Mouse (Mus musculus) forebrain, postnatal 0 days (tissue): ENCODE data around the gene Auh. TPM values are rescaled to one million over a fixed set of nuclear protein-coding genes. Genes with fewer than 3 reads are reported as not detected.
A peak's percentile ranks its signal among the peaks of the same experiment; 100 is the strongest.

Experiments used
- ATAC-seq: fragments of 200-750 bp; cut with Nextera tagmentation; 2 replicates; pipeline ENCODE4 v1.8.0; 2017; ENCODE audit warnings: mild to moderate bottlenecking, moderate library complexity
- DNase-seq: peaks from one replicate; pipeline ENCODE4 v3.0.0-alpha.2; 2015
- H3K27ac ChIP-seq: fragments of 300-500 bp; sonication (generic); 2 replicates; pipeline ENCODE4 v1.5.1; 2014; ENCODE audit warnings: low read depth, mild to moderate bottlenecking, antibody characterized with exemption, low read length, moderate library complexity, mixed read lengths
- H3K27me3 ChIP-seq: fragments of 300-500 bp; sonication (generic); 2 replicates; pipeline ENCODE4 v1.6.1; 2014; ENCODE audit warnings: mild to moderate bottlenecking, low read length, mixed read lengths; ENCODE audit not compliant: insufficient read depth
- H3K36me3 ChIP-seq: fragments of 300-500 bp; sonication (generic); 2 replicates; pipeline ENCODE4 v1.6.1; 2014; ENCODE audit warnings: mild to moderate bottlenecking, moderate library complexity; ENCODE audit not compliant: insufficient read depth
- H3K4me1 ChIP-seq: fragments of 300-500 bp; sonication (generic); 2 replicates; pipeline ENCODE4 v1.6.1; 2014; ENCODE audit warnings: antibody characterized with exemption; ENCODE audit not compliant: insufficient read depth
- H3K4me2 ChIP-seq: fragments of 300-500 bp; sonication (generic); 2 replicates; pipeline ENCODE4 v1.6.1; 2014; ENCODE audit warnings: low read depth, mild to moderate bottlenecking, moderate library complexity
- H3K4me3 ChIP-seq: fragments of 300-500 bp; sonication (generic); 2 replicates; pipeline ENCODE4 v1.5.1; 2014; ENCODE audit warnings: low read depth, low read length, mixed read lengths
- H3K9ac ChIP-seq: fragments of 300-500 bp; sonication (generic); 2 replicates; pipeline ENCODE4 v1.6.1; 2014; ENCODE audit warnings: mild to moderate bottlenecking
- H3K9me3 ChIP-seq: fragments of 300-500 bp; sonication (generic); 2 replicates; pipeline ENCODE4 v1.6.1; 2016; ENCODE audit warnings: low read length
- CTCF ChIP-seq: sonication (generic); IDR thresholded peaks from 2 replicates; pipeline ENCODE4 v1.5.1; 2016; ENCODE audit warnings: antibody characterized with exemption, control low read depth, low read depth
- WGBS: fragments of 180-500 bp; shearing (Covaris S2); extraction: QIAGEN DNeasy Blood & Tissue Kit; methylation state at CpG from one replicate; pipeline ENCODE4 v1.1.7; 2014; 5-methylcytosine and 5-hydroxymethylcytosine counted together
- polyA plus RNA-seq: library from polyadenylated mRNA; unstranded; fragments of >200 nt; fragmentation: Nextera tagmentation; extraction: Ambion mirVana; gene quantifications from 2 replicates; pipeline ENCODE4 v1.2.1, GENCODE M21; 2015
- total RNA-seq: library from RNA; depleted of rRNA; stranded (reverse); fragments of >200 nt; gene quantifications from 2 replicates; pipeline ENCODE4 v1.2.3, GENCODE M21; 2014

Gene Auh
- total and polyA plus RNA-seq, 2 experiments from 2014 or later: 50.3 to 58.7 TPM

GRCm38 (mm10) chr13:52828217-52828616 lies 101.3 kb downstream of the Auh start:
- Histone ChIP-seq H3K9me3 (no peaks in the 10 kb centered on the region), H3K36me3 (no peaks in the 10 kb centered on the region), H3K27me3 (no peaks in the 10 kb centered on the region), H3K27ac (no peak overlapping the region), H3K9ac (no peak overlapping the region), H3K4me3 (no peak overlapping the region), H3K4me1 (no peaks in the 10 kb centered on the region), H3K4me2 (no peak overlapping the region)
- ATAC-seq (no peak), DNase-seq (no peak)
- no peak for TF ChIP-seq CTCF
- WGBS: 59% methylated on average over 2 of the region's 2 CpGs

GRCm38 (mm10) chr13:52826666-52827065 lies 102.8 kb downstream of the Auh start:
- Histone ChIP-seq H3K9me3 (no peaks in the 10 kb centered on the region), H3K27ac (no peak overlapping the region), H3K4me1 (peaks cover 9% of the 10 kb centered on the region), H3K4me2 (no peak overlapping the region), H3K36me3 (no peaks in the 10 kb centered on the region), H3K27me3 (no peaks in the 10 kb centered on the region), H3K9ac (no peak overlapping the region), H3K4me3 (no peak overlapping the region)
- DNase-seq (no peak), ATAC-seq (no peak)
- no peak for TF ChIP-seq CTCF

- H3K9me3 ChIP-seq: no peaks in the 10 kb centered on the region
- no peaks in the 10 kb centered on the region for H3K27me3 ChIP-seq
- ATAC-seq: no peak
- H3K36me3 ChIP-seq: no peaks in the 10 kb centered on the region
- H3K4me1 ChIP-seq: peaks cover 9% of the 10 kb centered on the region
- no peak for DNase-seq
- no peak for TF ChIP-seq CTCF
- H3K9ac ChIP-seq: no peak overlapping the region
- H3K4me3 ChIP-seq: no peak overlapping the region
- H3K27ac ChIP-seq: no peak overlapping the region
- WGBS: 75% methylated on average over 9 of the region's 9 CpGs
- H3K4me2 ChIP-seq: no peak overlapping the region
Observed at GRCm38 (mm10) chr13:52824754-52825153, 104.7 kb downstream of the Auh start.

- H3K4me2 ChIP-seq: peak overlapping the region; percentile 33
- DNase-seq (no peak), ATAC-seq (no peak; the same call in 1 of the 2 replicates)
- H3K36me3 ChIP-seq: no peaks in the 10 kb centered on the region
- H3K4me3 ChIP-seq: no peak overlapping the region
- WGBS: 15% methylated on average over 22 of the region's 23 CpGs
- H3K27ac ChIP-seq: no peak overlapping the region
- H3K4me1 ChIP-seq: peaks cover 24% of the 10 kb centered on the region
- H3K27me3 ChIP-seq: no peaks in the 10 kb centered on the region
- H3K9ac ChIP-seq: no peak overlapping the region
- no peaks in the 10 kb centered on the region for H3K9me3 ChIP-seq
- TF ChIP-seq CTCF: no peak
Observed at GRCm38 (mm10) chr13:52822165-52823149, 107.0 kb downstream of the Auh start.

GRCm38 (mm10) chr13:52821571-52821970 lies 107.9 kb downstream of the Auh start:
- WGBS: 41% methylated on average over 9 of the region's 9 CpGs
- Histone ChIP-seq H3K4me2 (no peak overlapping the region), H3K36me3 (no peaks in the 10 kb centered on the region), H3K27ac (no peak overlapping the region), H3K9ac (no peak overlapping the region), H3K9me3 (no peaks in the 10 kb centered on the region), H3K4me3 (no peak overlapping the region), H3K4me1 (peaks cover 24% of the 10 kb centered on the region), H3K27me3 (no peaks in the 10 kb centered on the region)
- ATAC-seq (no peak), DNase-seq (no peak)
- TF ChIP-seq CTCF: no peak

- H3K4me1 ChIP-seq: peaks cover 24% of the 10 kb centered on the region
- no peaks in the 10 kb centered on the region for H3K27me3 ChIP-seq
- H3K9ac ChIP-seq: no peak overlapping the region
- no peak for ATAC-seq
- H3K4me2 ChIP-seq: no peak overlapping the region
- no peaks in the 10 kb centered on the region for H3K36me3 ChIP-seq
- no peaks in the 10 kb centered on the region for H3K9me3 ChIP-seq
- 91% methylated on average over 4 of the region's 4 CpGs for WGBS
- no peak overlapping the region for H3K27ac ChIP-seq
- H3K4me3 ChIP-seq: no peak overlapping the region
- no peak for DNase-seq
- TF ChIP-seq CTCF: no peak
Observed at GRCm38 (mm10) chr13:52819901-52820300, 109.6 kb downstream of the Auh start.

GRCm38 (mm10) chr13:52818760-52819159 lies 110.7 kb downstream of the Auh start:
- H3K27ac ChIP-seq: peak overlapping the region; percentile 60
- no peak overlapping the region for H3K9ac ChIP-seq
- ATAC-seq (no peak), DNase-seq (no peak)
- peaks cover 24% of the 10 kb centered on the region for H3K4me1 ChIP-seq
- TF ChIP-seq CTCF: no peak
- H3K9me3 ChIP-seq: no peaks in the 10 kb centered on the region
- WGBS: 42% methylated on average over 3 of the region's 3 CpGs
- H3K4me2 ChIP-seq: no peak overlapping the region
- H3K27me3 ChIP-seq: no peaks in the 10 kb centered on the region
- no peaks in the 10 kb centered on the region for H3K36me3 ChIP-seq
- no peak overlapping the region for H3K4me3 ChIP-seq
